Comparison of ENCODE assay signal across 20 mouse cellular contexts in the genomic region with DNA sequence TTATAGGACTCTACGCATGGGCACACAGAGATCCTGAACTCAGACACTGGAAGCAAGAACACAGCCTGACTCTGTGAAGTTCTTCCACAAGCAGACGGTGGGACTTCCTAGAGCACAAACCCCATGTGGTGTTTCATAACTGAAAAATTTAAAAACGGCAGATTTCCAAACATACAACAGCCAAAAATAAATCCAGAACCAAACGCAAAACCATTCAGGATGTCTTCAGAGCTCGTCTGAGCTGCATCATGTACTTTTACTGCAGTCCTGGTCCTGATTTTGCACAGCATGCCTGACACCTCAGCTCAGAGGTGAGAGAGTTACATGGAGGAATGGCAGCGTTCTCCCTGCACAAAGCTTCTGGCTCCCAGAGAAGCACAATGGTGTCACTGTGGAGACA.
"Had no signal": no experiment of that assay in that cellular context is flagged by ENCODE, and none has a peak within 500 bp of the region (broad histone marks: within the 10 kb centered on the region; RNA-seq: fewer than 3 reads in every experiment).

No protein-coding gene starts in this region.

- ATAC-seq: inflammation-experienced regulatory T-cells, adult 6 months; intestine, embryonic 16.5 days; liver, embryonic 12.5 days; midbrain, embryonic 13.5 days had no signal

- DNase-seq: kidney, adult 18-20 months; kidney, adult 9 months; kidney, postnatal 14 days; kidney, postnatal 4 days; layer of hippocampus, postnatal 36 days; liver; lung, adult 18-20 months; right cerebral cortex, postnatal 14 days; spleen, adult 18-20 months; thymus, adult 2 months; thymus, postnatal 14 days had no signal

- H3K27ac ChIP-seq: limb, embryonic 10.5 days; limb, embryonic 13.5 days; liver, embryonic 12.5 days; liver, embryonic 15.5 days; lung, embryonic 15.5 days; macrophage; midbrain, embryonic 13.5 days had no signal

- H3K4me3 ChIP-seq: limb, embryonic 10.5 days; limb, embryonic 13.5 days; liver, embryonic 12.5 days; liver, embryonic 15.5 days; lung, embryonic 15.5 days; midbrain, embryonic 13.5 days had no signal
